Mouse (Mus musculus) liver (tissue): ENCODE measurements around the gene Gm6358.
"Not testable (repeated sequence)": the region's sequence is repeated elsewhere in the genome, so short reads cannot be mapped to it uniquely, and the experiment has no call there.

Experiments
- DNase-seq: peaks from one replicate; pipeline ENCODE4 v3.0.0-alpha.2; 2020; ENCODE audit warnings: mixed read lengths

Gm6358 gene

GRCm38 (mm10) chr16:89140551-89140950 lies at the start of gene Gm6358:
TSS of gene Gm6358 (plus strand) at chr16:89140851.
- DNase-seq, result no peak

- no peak for DNase-seq
Observed at GRCm38 (mm10) chr16:89150786-89151185, 10.1 kb downstream of the Gm6358 start, which contains the start of gene Gm10061. TSS of gene Gm10061 (plus strand) at chr16:89151086.

GRCm38 (mm10) chr16:89157652-89158051 lies 17.0 kb downstream of the Gm6358 start, which contains the start of gene Gm9789:
TSS of gene Gm9789 (plus strand) at chr16:89157952.
- DNase-seq, result no peak

- not testable (repeated sequence) for DNase-seq
Observed at GRCm38 (mm10) chr16:89169190-89169589, 28.5 kb downstream of the Gm6358 start, which contains the start of gene Gm7735. TSS of gene Gm7735 (plus strand) at chr16:89169490.

- no peak for DNase-seq
Observed at GRCm38 (mm10) chr16:89174435-89174834, 33.8 kb downstream of the Gm6358 start, which contains the start of gene 1110057P08Rik. TSS of gene 1110057P08Rik (plus strand) at chr16:89174735.

- DNase-seq, result no peak
Observed at GRCm38 (mm10) chr16:89188621-89189020, 48.0 kb downstream of the Gm6358 start.
